ENCODE assay signal across 8 mouse cellular contexts in genomic region chr19:29563258-29563779, GRCm38 (mm10). TPM values are rescaled to one million over a fixed set of nuclear protein-coding genes. Genes with fewer than 3 reads are reported as not detected.
DNase-seq lines count a peak whose midpoint lies in the region; TF ChIP-seq lines count a peak whose summit lies in the region.
"Had no signal": no experiment of that assay in that cellular context is flagged by ENCODE, and none has a peak within 500 bp of the region (broad histone marks: within the 10 kb centered on the region; RNA-seq: fewer than 3 reads in every experiment).

No protein-coding gene starts in this region.

- H3K79me2 ChIP-seq in MEL (ENCODE audit: control insufficient read depth, insufficient read depth, low read length, poor library complexity), result peaks cover 3% of the 10 kb centered on the region; the same call in 1 of the 2 replicates

- peak; percentile 31 to 40; a peak in 3 of 4 replicates for TF ChIP-seq EP300 in MEL (IDR thresholded peaks at IDR 0.05; ENCODE audit: low read depth in 1 of 2, low read length in 2 of 2)

- no peak overlapping the region for H3K4me3 ChIP-seq in MEL (ENCODE audit: control insufficient read depth in 1 of 2, insufficient read depth in 1 of 2, low read depth in 2 of 2, low read length in 2 of 2)

- H3K27ac ChIP-seq in MEL (ENCODE audit: control insufficient read depth, low read depth, low read length), result no peak overlapping the region
- H3K27ac ChIP-seq: macrophage had no signal

- H3K4me1 ChIP-seq in MEL (ENCODE audit: control insufficient read depth in 1 of 2, insufficient read depth in 2 of 2, low read length in 2 of 2), result peaks cover 12% of the 10 kb centered on the region in 2 experiments

- no peak; the same call in none of the 2 replicates for TF ChIP-seq RAD21 in MEL (IDR thresholded peaks at IDR 0.05; ENCODE audit: low read depth, low read length)

- no peaks in the 10 kb centered on the region for H3K27me3 ChIP-seq in MEL (ENCODE audit: control insufficient read depth in 1 of 2, insufficient read depth in 2 of 2, low read length in 2 of 2)

- DNase-seq in MEL (ENCODE audit: low read depth, low spot score), result peak; percentile 93
- peak; percentile 72 for DNase-seq in adrenal gland, postnatal 10 days
- DNase-seq in embryo, embryonic 9.5 days (ENCODE audit: extremely low spot score), result peak; percentile 33
- DNase-seq in heart, postnatal 36 days, result peak; percentile 53 to 68
- peak; percentile 32 for DNase-seq in layer of hippocampus, adult 9-11 months
- DNase-seq in lung, postnatal 4 days, result peak; percentile 74 to 76
- peak; percentile 14 to 37 for DNase-seq in right cerebral cortex, postnatal 36 days (ENCODE audit: low spot score in 2 of 2)

- intact Hi-C loops in heart, postnatal 36 days (cut with DNase I), result loop anchor here (2.0 to 10.0 kb wide), 3 partner anchors 41 to 119 kb away; partner anchors contain the start of gene Ric1

- H3K9ac ChIP-seq in MEL (ENCODE audit: control insufficient read depth, low read depth, low read length, poor library complexity, severe bottlenecking), result no peak overlapping the region

- peak; percentile 72 to 100 (median 99) for TF ChIP-seq CTCF in MEL (IDR thresholded peaks at IDR 0.05 in 2 of 3, conservative IDR thresholded peaks at IDR 0.05 in 1 of 3; ENCODE audit: control insufficient read depth in 1 of 3, insufficient read depth in 1 of 3, low read depth in 2 of 3, low read length in 3 of 3, poor library complexity in 1 of 3, severe bottlenecking in 1 of 3)

- peaks cover 27 to 29% of the 10 kb centered on the region in 2 experiments for H3K36me3 ChIP-seq in MEL (ENCODE audit: control insufficient read depth in 1 of 2, insufficient read depth in 2 of 2, low read length in 2 of 2)

- no peaks in the 10 kb centered on the region for H3K9me3 ChIP-seq in MEL (replicated peaks; ENCODE audit: insufficient read depth, low read length)

- no peak; a peak in 1 of 4 replicates for TF ChIP-seq POLR2A in MEL (IDR thresholded peaks at IDR 0.05; ENCODE audit: control insufficient read depth in 1 of 2, insufficient read depth in 1 of 2, low read depth in 1 of 2, low read length in 2 of 2, poor library complexity in 1 of 2)

TF ChIP-seq in MEL, 35 proteins besides CTCF, POLR2A, EP300 and RAD21:
- TF ChIP-seq MAX (IDR thresholded peaks at IDR 0.05; ENCODE audit: low read length) (peak; percentile 92), RCOR1 (IDR thresholded peaks at IDR 0.05; ENCODE audit: low read depth, low read length) (peak; percentile 47; the same call in 1 of the 2 replicates), USF1 (IDR thresholded peaks at IDR 0.05; ENCODE audit: low read depth, low read length) (peak; percentile 43; the same call in 1 of the 2 replicates), CHD2 (IDR thresholded peaks at IDR 0.05; ENCODE audit: low read length) (no peak), KAT2A (conservative IDR thresholded peaks at IDR 0.05; ENCODE audit: low read depth, low read length) (peak; percentile 41), MAFK (IDR thresholded peaks at IDR 0.05; ENCODE audit: borderline replicate concordance, low read depth, low read length) (0 out of 2 replicates have a peak, but pooled peaks have one; percentile 47), ETS1 (IDR thresholded peaks at IDR 0.05; ENCODE audit: low read depth, low read length) (0 out of 2 replicates have a peak, but pooled peaks have one; percentile 21), MXI1 (IDR thresholded peaks at IDR 0.05; ENCODE audit: low read depth, low read length) (peak; percentile 69), ZC3H11A (IDR thresholded peaks at IDR 0.05; ENCODE audit: low read depth, low read length) (peak; percentile 98), MYC (IDR thresholded peaks at IDR 0.05; ENCODE audit: low read depth, low read length) (peak; percentile 98), MEF2A (IDR thresholded peaks at IDR 0.05; ENCODE audit: extremely low read depth, insufficient replicate concordance, low read depth, low read length, poor library complexity, severe bottlenecking) (no peak), BHLHE40 (IDR thresholded peaks at IDR 0.05; ENCODE audit: borderline replicate concordance, low read depth, low read length) (peak; percentile 68; the same call in 1 of the 2 replicates), JUND (IDR thresholded peaks at IDR 0.05; ENCODE audit: low read depth, low read length) (peak; percentile 86), MAZ (IDR thresholded peaks at IDR 0.05; ENCODE audit: low read depth, low read length) (peak; percentile 72; the same call in 1 of the 2 replicates), ELF1 (IDR thresholded peaks at IDR 0.05; ENCODE audit: low read depth, low read length) (peak; percentile 48; the same call in 1 of the 2 replicates), NELFE (IDR thresholded peaks at IDR 0.05; ENCODE audit: low read depth, low read length) (no peak), E2F4 (IDR thresholded peaks at IDR 0.05; ENCODE audit: borderline replicate concordance, low read depth, low read length) (peak; percentile 63; the same call in 1 of the 2 replicates), SMC3 (IDR thresholded peaks at IDR 0.05; ENCODE audit: low read depth, low read length) (peak; percentile 99), GATA1 (IDR thresholded peaks at IDR 0.05; ENCODE audit: low read depth, low read length) (no peak), TBP (IDR thresholded peaks at IDR 0.05; ENCODE audit: low read depth, low read length) (no peak; the same call in 1 of the 2 replicates), POLR2AphosphoS5 (IDR thresholded peaks at IDR 0.05; ENCODE audit: borderline replicate concordance, low read depth, low read length) (no peak), SIN3A (IDR thresholded peaks at IDR 0.05; ENCODE audit: low read length) (peak; percentile 91), HCFC1 (IDR thresholded peaks at IDR 0.05; ENCODE audit: low read depth, low read length) (peak; percentile 50; the same call in 1 of the 2 replicates), ZMIZ1 (IDR thresholded peaks at IDR 0.05; ENCODE audit: low read depth, low read length) (0 out of 2 replicates have a peak, but pooled peaks have one; percentile 26), ZKSCAN1 (IDR thresholded peaks at IDR 0.05; ENCODE audit: low read depth, low read length) (0 out of 2 replicates have a peak, but pooled peaks have one; percentile 48), POLR2AphosphoS2 (IDR thresholded peaks at IDR 0.05; ENCODE audit: low read length) (no peak; the same call in 1 of the 2 replicates), USF2 (IDR thresholded peaks at IDR 0.05; ENCODE audit: borderline replicate concordance in 1 of 2, insufficient read depth in 1 of 2, low read depth in 1 of 2, low read length in 2 of 2) (peak; percentile 10 to 22; a peak in 1 of 4 replicates), GABPA (IDR thresholded peaks at IDR 0.05; ENCODE audit: low read depth, low read length) (peak; percentile 60; the same call in 1 of the 2 replicates), TAL1 (IDR thresholded peaks at IDR 0.05; ENCODE audit: low read length) (no peak), TCF12 (IDR thresholded peaks at IDR 0.05; ENCODE audit: low read depth, low read length) (peak; percentile 43; the same call in 1 of the 2 replicates), ZNF384 (IDR thresholded peaks at IDR 0.05; ENCODE audit: low read depth, low read length) (peak; percentile 58), MYB (IDR thresholded peaks at IDR 0.05; ENCODE audit: low read depth, low read length) (peak; percentile 47; the same call in 1 of the 2 replicates), CHD1 (IDR thresholded peaks at IDR 0.05; ENCODE audit: low read depth, low read length) (no peak), NRF1 (IDR thresholded peaks at IDR 0.05; ENCODE audit: insufficient read depth, low read depth, low read length, poor library complexity, severe bottlenecking) (no peak), UBTF (IDR thresholded peaks at IDR 0.05; ENCODE audit: borderline replicate concordance, insufficient read depth, low read depth, low read length) (no peak)
TF ChIP-seq in MEL: peak in this region for 24.

RNA-seq across cellular contexts. Expression of gene Ric1, which starts 41.2 kb away (rescaled TPM):
- total RNA-seq in MEL (2012; rRNA removed), result 41.0 and 43.8 TPM in 2 replicates
- polyA plus RNA-seq in MEL (2012; ENCODE audit: insufficient read depth in 1 of 2, insufficient read length in 2 of 2, low read depth in 1 of 2, low replicate concordance in 2 of 2, missing spikeins in 1 of 2), result 10 to 100 TPM; 54.2 to 77.2 TPM
- 10 to 100 TPM; 51.9 to 57.6 TPM for total RNA-seq in adrenal gland, postnatal 10 days (2021)
- 10 to 100 TPM; 23.6 to 25.0 TPM for total RNA-seq in heart, postnatal 36 days (2021)

Comparison
In these comparisons a context has a peak if more than half of its experiments do, and no peak if none do; other contexts are left out.
1. DNase-seq: peak in every context shown above with its lines; median percentile 93 in MEL; 75 in lung, postnatal 4 days; 72 in adrenal gland, postnatal 10 days; 60 in heart, postnatal 36 days; 33 in embryo, embryonic 9.5 days; 32 in layer of hippocampus, adult 9-11 months; 26 in right cerebral cortex, postnatal 36 days.